Mouse (Mus musculus) cortical plate, adult 2 months (tissue): ENCODE results near the gene Zgpat.

Experiments used
- CTCF ChIP-seq: fragments of 200-500 bp; IDR thresholded peaks from 2 replicates; pipeline ENCODE4 v1.5.1; 2011; ENCODE audit warnings: mild to moderate bottlenecking, control low read depth, low read length; ENCODE audit not compliant: insufficient read depth; ENCODE audit errors: extremely low read depth
- POLR2A ChIP-seq: fragments of 200-500 bp; IDR thresholded peaks from 2 replicates; pipeline ENCODE4 v1.6.1; 2011; ENCODE audit warnings: mild to moderate bottlenecking, low read length, control low read depth; ENCODE audit not compliant: insufficient read depth; ENCODE audit errors: extremely low read depth

GRCm38 (mm10) chr2:181394086-181394485, 29.4 kb downstream of the Zgpat start:
- no peak for TF ChIP-seq CTCF
- TF ChIP-seq POLR2A: no peak
